Mouse (Mus musculus): ENCODE results near the gene Kank4.

DNA sequence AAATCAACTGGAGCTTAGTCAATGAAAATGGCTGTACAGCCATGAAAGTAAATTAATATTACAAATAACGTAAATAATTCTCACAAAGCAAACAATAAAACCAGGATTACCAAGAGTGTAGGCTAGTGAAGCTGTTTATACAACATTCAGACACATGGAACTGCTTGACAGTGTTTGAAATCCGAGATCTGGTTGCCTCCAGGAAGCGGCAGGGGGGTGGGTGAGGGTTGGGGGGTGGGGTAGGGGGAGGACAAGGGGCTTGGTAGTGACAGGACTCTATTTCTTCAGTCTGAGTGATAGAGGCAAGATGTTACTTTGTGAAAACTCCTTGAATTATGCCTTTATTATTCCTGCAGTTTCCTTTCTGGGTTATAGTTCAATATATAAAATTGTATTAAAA is 9.4 kb upstream of the Kank4 start:
- TF ChIP-seq CTCF (IDR thresholded peaks at IDR 0.05; ENCODE audit: low read depth, low read length), result no peak
- no peak for TF ChIP-seq EP300 (IDR thresholded peaks at IDR 0.05; ENCODE audit: insufficient read depth, low read depth, low read length)

Measured in ES-Bruce4 (cell line).